Mouse (Mus musculus): Measurements from ENCODE around the gene Zfp184.
A peak's percentile ranks its signal among the peaks of the same experiment; 100 is the strongest.

The Zfp184 gene

GRCm38 (mm10) chr13:21920681-21921233, 24.1 kb upstream of the Zfp184 start:
- no peak for DNase-seq (ENCODE audit: low read depth, low spot score)

DNA sequence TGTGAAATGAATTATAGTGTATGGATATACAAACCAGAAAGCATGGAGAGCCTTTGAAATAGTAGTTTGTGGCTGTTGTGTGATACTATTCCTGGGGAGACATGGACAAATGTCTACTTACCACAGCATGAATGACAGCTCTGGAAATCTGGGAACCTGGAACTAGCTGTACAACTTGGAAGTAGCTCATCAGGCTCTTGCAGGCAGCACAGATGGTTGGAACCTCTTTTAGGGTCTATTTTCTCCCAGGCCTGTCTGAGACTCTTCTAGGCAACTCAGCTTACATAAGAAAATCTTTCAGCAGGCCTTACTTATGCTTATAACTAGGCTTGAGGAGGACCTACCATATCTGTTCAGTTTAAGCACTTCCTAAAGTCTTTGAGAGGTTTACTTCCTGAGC, 21.5 kb upstream of the Zfp184 start:
- DNase-seq (ENCODE audit: low read depth, low spot score) = no peak

- DNase-seq (ENCODE audit: low read depth, low spot score) = no peak
Measured at GRCm38 (mm10) chr13:21924734-21925335, 20.1 kb upstream of the Zfp184 start.

GRCm38 (mm10) chr13:21930981-21931380, 13.9 kb upstream of the Zfp184 start:
- no peak for DNase-seq (ENCODE audit: low read depth, low spot score)

- no peak for DNase-seq (ENCODE audit: low read depth, low spot score)
Measured at GRCm38 (mm10) chr13:21931740-21932139, 13.2 kb upstream of the Zfp184 start.

- no peak for DNase-seq (ENCODE audit: low read depth, low spot score)
Measured at GRCm38 (mm10) chr13:21933626-21934548, 11.0 kb upstream of the Zfp184 start.

- no peak for DNase-seq (ENCODE audit: low read depth, low spot score)
Measured at GRCm38 (mm10) chr13:21934982-21935791, 9.7 kb upstream of the Zfp184 start.

GRCm38 (mm10) chr13:21935833-21936232, 9.1 kb upstream of the Zfp184 start:
- no peak for DNase-seq (ENCODE audit: low read depth, low spot score)

DNA sequence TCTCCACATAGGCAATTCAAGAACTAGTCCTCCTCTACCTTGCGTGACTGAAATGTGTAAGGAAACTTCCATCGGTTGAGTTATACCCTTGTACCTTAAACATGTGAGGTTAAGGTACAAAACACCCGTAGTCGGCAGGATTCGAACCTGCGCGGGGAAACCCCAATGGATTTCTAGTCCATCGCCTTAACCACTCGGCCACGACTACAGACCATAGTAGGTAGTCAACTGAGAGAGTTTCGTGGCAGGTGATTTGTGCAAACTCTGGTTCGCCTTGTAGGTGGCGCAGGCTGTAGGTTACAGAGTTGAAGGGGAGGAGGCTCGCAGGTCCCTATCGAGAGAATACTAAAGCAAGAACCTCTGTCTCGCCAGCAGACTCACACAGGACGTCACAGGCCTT, 7.9 kb upstream of the Zfp184 start:
- DNase-seq (ENCODE audit: low read depth, low spot score) = peak; percentile 92

DNA sequence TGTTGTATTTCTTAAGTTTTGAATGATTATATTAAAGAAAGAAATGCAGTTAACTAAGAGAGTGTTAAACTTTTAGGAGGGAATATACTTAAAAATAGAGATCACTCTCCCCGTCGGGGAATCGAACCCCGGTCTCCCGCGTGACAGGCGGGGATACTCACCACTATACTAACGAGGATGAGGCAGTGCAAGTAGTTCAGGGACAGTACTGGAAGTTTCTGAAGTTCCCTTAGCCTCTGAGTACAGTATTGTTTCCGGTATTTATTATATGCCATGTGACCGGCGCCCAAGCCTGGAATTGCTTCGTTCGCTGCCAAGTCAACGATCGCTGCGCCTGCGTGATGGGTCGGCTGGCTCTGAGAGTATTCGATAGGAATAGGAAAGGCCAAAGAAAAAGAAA, 4.7 kb upstream of the Zfp184 start:
- no peak for DNase-seq (ENCODE audit: low read depth, low spot score)

DNA sequence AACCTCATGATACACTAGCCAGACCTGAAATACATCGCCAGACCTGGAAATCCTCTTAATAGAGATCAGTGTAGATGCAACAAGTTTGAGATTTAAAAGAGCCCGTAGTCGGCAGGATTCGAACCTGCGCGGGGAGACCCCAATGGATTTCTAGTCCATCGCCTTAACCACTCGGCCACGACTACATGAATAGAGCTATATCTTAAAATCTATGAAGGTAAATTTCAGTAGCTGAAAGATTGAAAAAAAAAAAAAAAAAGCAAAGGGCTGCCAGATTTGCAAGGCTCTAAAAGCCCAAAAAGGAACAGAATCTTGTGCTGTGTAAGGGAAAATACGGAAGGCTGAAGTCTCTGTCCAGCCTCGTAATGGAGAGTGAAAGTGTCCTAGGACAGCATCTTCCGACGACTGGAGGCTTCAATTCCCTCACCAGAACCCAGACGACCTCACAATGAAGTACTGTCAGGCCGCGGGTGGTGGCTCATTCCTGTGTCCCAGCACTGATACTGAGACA, 4.0 kb upstream of the Zfp184 start:
- no peak for DNase-seq (ENCODE audit: low read depth, low spot score)

DNA sequence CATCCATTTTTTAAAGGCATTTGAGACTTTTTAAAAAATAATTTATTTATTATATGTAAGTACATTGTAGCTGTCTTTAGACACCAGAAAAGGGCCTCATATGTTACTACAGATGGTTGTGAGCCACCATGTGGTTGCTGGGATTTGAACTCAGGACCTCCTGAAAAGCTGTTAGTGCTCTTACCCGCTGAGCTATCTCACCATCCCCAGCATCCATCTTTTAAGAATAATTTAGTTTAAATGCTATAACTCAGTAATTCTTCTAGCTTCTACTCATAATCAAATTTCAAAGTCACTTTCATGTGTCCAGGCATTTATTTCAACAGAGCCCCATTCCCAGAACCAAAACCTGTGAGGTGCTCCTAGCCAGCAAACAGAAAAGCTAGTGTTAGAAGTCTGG, 1.2 kb upstream of the Zfp184 start:
- no peak for DNase-seq (ENCODE audit: low read depth, low spot score)

DNA sequence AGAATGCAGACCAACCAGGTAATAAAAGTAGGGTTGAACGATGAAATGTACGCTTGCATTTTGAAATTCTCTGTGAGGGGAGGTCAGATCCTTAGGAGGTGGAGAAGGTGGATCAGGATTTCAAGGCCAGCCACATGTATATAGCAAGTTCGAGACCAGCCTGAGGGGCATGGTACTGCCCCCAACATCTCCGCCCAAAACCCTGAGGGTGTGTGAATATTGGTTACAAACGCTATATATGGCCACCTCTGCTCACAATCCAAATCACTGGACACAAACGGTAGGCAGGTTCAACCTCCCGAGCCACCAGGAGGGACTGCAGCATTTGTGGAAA, 335 bp upstream of the Zfp184 start:
- no peak for DNase-seq (ENCODE audit: low read depth, low spot score)

DNA sequence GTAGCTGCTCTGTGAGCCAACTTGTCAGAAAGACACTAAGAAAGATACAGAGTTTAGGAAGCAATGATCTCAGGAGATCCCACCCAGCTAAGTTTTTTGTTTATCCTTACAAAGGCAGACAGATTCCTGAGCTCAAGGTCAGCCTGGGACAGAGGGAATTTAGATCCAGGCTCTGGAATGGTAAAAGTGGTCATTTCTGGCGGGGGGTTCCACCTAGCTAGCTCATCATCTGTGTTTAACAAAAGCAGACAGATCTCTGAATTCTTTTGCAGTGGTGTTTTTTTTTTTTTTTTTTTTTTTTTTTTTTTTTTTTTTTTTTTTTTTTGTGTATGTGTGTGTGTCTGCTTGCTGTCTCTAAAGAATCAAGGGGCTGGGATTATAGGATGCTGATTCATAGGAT, 24.4 kb downstream of the Zfp184 start:
- no peak for DNase-seq (ENCODE audit: low read depth, low spot score)

DNA sequence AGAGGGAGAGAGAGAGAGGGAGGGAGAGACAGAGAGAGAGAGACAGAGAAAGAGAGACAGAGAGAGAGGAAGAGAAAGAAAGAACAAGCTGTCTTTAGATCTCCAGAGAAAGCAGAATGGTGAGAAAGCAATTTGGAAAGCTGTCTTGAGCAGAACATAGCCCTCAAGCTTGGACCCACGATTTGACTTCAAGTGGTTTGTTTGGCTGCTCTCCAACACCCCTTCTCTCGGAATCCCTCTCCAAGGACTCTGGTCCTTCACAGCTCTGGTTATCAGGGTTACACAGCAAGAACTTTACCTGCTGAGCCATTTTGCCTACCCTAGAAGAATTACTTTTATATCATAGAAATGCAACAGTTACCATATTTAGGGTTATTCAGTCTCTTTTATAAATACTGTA, 24.9 kb downstream of the Zfp184 start:
- DNase-seq (ENCODE audit: low read depth, low spot score) = no peak

DNA sequence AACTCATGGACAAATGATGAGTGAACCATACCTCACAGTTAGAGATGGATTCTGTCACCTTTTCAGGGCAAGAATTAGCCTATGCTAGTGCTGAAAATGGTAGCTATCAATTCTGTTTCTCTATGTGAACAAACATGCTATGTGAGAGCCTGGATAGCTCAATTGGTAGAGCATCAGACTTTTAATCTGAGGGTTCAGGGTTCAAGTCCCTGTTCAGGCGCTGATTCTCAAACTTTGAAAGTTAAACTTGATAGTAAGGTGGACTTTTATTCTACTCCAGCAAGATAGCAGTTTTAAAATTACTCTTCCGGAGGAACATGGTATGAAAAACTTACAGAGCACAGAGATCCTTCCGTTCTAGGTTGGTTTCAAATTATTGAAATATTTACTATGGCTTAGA, 26.7 kb downstream of the Zfp184 start:
- DNase-seq (ENCODE audit: low read depth, low spot score) = no peak

DNA sequence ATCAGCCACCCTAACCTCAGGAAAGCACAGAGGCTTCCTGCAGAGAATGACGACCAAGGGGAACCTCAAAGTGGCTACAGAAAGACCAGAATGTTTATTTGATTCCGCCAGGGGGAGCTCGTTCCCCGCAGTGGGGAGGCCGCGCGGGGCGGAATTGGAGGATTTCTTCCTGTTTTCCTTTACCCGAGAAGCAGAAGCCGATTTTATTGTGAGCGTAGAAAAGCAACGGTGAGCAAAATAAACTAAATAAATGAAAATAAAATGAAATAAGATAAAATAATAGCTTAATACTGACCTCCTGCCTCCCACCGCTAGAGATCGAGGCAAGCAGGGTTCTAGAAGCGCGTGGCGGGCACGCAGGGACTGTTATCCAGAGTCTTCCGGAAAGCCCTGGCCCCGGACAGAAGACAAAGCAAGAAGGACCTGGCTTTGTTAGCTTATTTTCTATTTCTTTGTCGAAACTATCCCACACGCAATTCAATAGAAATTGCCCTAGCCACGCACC, 29.4 kb downstream of the Zfp184 start:
- no peak for DNase-seq (ENCODE audit: low read depth, low spot score)

DNA sequence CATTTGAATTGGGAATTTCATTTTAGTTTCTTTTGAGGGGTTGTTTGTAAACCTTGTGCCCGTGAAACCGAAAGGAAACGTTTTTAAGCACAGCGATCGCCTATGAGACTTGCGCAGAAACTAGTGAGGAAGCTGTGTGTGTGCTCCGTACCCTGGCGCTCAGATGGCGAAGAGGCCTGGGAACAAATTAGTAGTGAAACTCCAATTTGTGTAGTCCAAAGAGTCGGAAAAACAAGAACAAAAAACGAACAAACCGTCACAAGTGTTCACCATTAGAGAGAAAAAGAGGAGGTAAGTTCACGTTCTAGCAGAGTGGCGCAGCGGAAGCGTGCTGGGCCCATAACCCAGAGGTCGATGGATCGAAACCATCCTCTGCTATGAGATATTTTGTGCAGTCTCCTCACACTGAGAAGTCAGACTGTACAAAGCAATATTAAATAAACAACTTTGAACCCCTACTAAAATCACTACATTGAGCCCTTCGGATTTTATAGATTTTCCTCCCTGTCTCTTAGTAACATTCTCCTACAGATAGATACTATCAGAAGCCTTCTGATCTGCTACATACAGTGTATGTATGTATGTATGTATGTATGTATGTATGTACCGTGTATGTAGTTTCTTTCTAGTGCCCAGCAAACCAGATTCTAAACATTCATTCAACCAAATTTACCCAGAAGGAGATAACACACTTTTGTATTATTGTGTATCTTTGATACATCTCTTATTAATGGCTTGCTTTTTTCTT, 30.0 kb downstream of the Zfp184 start:
- no peak for DNase-seq (ENCODE audit: low read depth, low spot score)

DNA sequence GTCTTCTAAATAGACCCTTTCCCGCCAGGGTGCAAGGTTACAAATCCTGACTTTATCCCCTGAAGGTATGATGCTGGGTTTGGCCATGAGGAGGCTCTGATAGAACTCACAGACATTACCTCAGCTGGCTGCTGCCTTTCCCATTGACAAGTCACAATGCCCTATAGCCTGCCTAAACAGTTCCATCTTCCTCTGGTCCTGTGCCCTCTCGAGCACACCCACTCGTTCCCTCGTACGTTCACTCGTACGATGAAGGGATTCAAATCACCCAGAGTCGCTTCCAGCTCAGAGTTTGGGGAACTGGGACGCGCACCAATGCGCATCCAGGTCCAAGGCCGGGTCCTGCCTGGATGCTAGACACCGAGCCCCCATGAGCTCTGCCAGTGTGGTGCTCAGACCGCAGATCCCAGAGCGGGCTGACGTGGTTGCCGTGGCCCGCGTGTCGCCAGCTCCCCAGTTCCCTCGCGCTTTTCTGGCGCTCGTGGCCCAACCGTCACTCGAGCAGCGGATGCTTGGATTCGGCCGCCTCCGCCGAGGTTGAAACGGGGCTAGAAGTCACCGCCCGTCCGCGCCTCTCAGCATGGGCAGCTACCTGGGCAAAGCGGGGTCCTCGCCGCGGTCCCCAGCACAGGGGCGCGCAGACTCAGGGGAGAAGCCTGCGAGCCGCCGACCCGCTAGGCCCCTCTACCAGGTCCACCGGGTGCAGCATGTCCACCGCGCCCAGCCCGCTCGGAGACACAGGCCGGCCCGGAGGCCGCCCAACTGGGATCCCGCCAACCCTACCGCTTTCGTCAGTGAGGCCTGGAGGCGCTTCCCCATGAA, 36.3 kb downstream of the Zfp184 start, which contains the start of gene Pom121l2:
TSS of gene Pom121l2 (plus strand) at position 214 of the 822 bp plus-strand sequence.
- no peak for DNase-seq (ENCODE audit: low read depth, low spot score)

GRCm38 (mm10) chr13:21981803-21982193, 36.9 kb downstream of the Zfp184 start:
- no peak for DNase-seq (ENCODE audit: low read depth, low spot score)
